Mouse (Mus musculus): ENCODE results near the gene Arx. TPM values are rescaled to one million over a fixed set of nuclear protein-coding genes. Genes with fewer than 3 reads are reported as not detected.

Gene Arx
- polyA plus RNA-seq, 1 experiment: not detected

DNA sequence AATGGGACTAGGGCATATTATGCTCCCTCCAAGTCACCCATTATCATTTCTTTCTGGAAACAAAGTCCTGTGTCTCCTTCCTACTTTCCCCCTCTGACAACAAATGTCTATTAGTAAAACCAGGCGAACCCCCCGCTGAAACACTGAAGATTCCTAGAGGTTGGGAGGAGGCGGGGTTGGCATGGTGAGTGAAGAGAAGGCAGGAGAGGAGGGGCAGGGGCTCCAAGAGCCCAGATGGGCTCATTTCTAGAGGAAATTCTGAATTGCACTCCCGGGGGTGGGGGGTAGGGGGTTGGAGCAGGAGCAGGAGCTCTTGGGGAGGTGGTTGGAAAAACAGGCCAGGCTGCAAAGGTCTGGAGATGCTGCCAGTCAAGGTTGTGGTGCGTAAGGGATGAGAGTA, 9.6 kb downstream of the Arx start:
- Histone ChIP-seq H3K27ac (ENCODE audit: insufficient read depth, low read length) (no peak overlapping the region), H3K36me3 (ENCODE audit: control insufficient read depth, insufficient read depth, low read length, poor library complexity, severe bottlenecking) (no peaks in the 10 kb centered on the region)

GRCm38 (mm10) chrX:93297001-93297441, 10.8 kb downstream of the Arx start:
- TF ChIP-seq EP300 (IDR thresholded peaks at IDR 0.05; ENCODE audit: insufficient read depth, low read depth, low read length) (no peak), CTCF (IDR thresholded peaks at IDR 0.05; ENCODE audit: low read depth, low read length) (no peak), POLR2A (IDR thresholded peaks at IDR 0.05; ENCODE audit: insufficient read depth, low read length) (no peak)
- peaks cover 14% of the 10 kb centered on the region for H3K27me3 ChIP-seq (ENCODE audit: control insufficient read depth, insufficient read depth, low read length, poor library complexity, severe bottlenecking)
- H3K9me3 ChIP-seq (replicated peaks; ENCODE audit: control insufficient read depth, insufficient read depth, low read length, poor library complexity, severe bottlenecking): no peaks in the 10 kb centered on the region
- no peak overlapping the region for H3K9ac ChIP-seq (ENCODE audit: low read depth, poor library complexity, severe bottlenecking)
- peaks cover 2% of the 10 kb centered on the region for H3K4me1 ChIP-seq (ENCODE audit: control insufficient read depth, insufficient read depth, low read length)
- peak overlapping the region; percentile 40 for H3K4me3 ChIP-seq (ENCODE audit: low read depth, low read length)
- H3K27ac ChIP-seq (ENCODE audit: insufficient read depth, low read length): no peak overlapping the region
- H3K36me3 ChIP-seq (ENCODE audit: control insufficient read depth, insufficient read depth, low read length, poor library complexity, severe bottlenecking): no peaks in the 10 kb centered on the region

More for the DNA sequence above, 9.6 kb downstream of the Arx start:
- TF ChIP-seq CTCF (IDR thresholded peaks at IDR 0.05; ENCODE audit: low read depth, low read length): no peak
- no peak for TF ChIP-seq POLR2A (IDR thresholded peaks at IDR 0.05; ENCODE audit: insufficient read depth, low read length)
- no peak for TF ChIP-seq EP300 (IDR thresholded peaks at IDR 0.05; ENCODE audit: insufficient read depth, low read depth, low read length)
- Histone ChIP-seq H3K9me3 (replicated peaks; ENCODE audit: control insufficient read depth, insufficient read depth, low read length, poor library complexity, severe bottlenecking) (no peaks in the 10 kb centered on the region), H3K27me3 (ENCODE audit: control insufficient read depth, insufficient read depth, low read length, poor library complexity, severe bottlenecking) (peaks cover 14% of the 10 kb centered on the region), H3K9ac (ENCODE audit: low read depth, poor library complexity, severe bottlenecking) (no peak overlapping the region), H3K4me3 (ENCODE audit: low read depth, low read length) (no peak overlapping the region), H3K4me1 (ENCODE audit: control insufficient read depth, insufficient read depth, low read length) (peaks cover 2% of the 10 kb centered on the region)

- Histone ChIP-seq H3K4me1 (ENCODE audit: control insufficient read depth, insufficient read depth, low read length) (peaks cover 2% of the 10 kb centered on the region), H3K9me3 (replicated peaks; ENCODE audit: control insufficient read depth, insufficient read depth, low read length, poor library complexity, severe bottlenecking) (no peaks in the 10 kb centered on the region), H3K9ac (ENCODE audit: low read depth, poor library complexity, severe bottlenecking) (peak overlapping the region; percentile 35; the same call in 1 of the 2 replicates), H3K27me3 (ENCODE audit: control insufficient read depth, insufficient read depth, low read length, poor library complexity, severe bottlenecking) (peaks cover 14% of the 10 kb centered on the region), H3K4me3 (ENCODE audit: low read depth, low read length) (peak overlapping the region; percentile 46), H3K27ac (ENCODE audit: insufficient read depth, low read length) (no peak overlapping the region), H3K36me3 (ENCODE audit: control insufficient read depth, insufficient read depth, low read length, poor library complexity, severe bottlenecking) (no peaks in the 10 kb centered on the region)
- no peak for TF ChIP-seq EP300 (IDR thresholded peaks at IDR 0.05; ENCODE audit: insufficient read depth, low read depth, low read length)
- TF ChIP-seq POLR2A (IDR thresholded peaks at IDR 0.05; ENCODE audit: insufficient read depth, low read length): no peak
- no peak for TF ChIP-seq CTCF (IDR thresholded peaks at IDR 0.05; ENCODE audit: low read depth, low read length)
Measured at GRCm38 (mm10) chrX:93299046-93299626, 12.9 kb downstream of the Arx start.

DNA sequence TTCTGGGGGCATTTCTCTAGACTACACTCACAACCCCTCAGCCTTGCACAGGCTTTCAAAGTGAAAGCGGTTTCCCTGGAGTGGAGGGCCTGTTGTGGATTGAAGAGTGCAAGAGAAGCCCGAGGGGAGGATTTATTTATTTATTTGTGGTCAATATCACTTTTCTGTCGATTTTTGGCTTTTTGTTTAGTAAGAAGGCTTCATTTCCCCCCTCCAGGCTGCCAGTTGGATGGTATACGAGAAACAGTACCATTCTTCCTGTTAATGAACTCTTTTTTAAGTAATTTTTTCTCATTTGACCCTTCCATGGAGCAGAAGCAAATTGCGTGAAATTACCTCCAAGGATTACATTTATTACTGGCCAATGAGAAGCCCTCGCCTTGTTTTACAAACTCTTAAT, 13.5 kb downstream of the Arx start:
- Histone ChIP-seq H3K4me1 (ENCODE audit: control insufficient read depth, insufficient read depth, low read length) (peaks cover 2% of the 10 kb centered on the region), H3K9ac (ENCODE audit: low read depth, poor library complexity, severe bottlenecking) (no peak overlapping the region), H3K4me3 (ENCODE audit: low read depth, low read length) (no peak overlapping the region), H3K27ac (ENCODE audit: insufficient read depth, low read length) (no peak overlapping the region), H3K9me3 (replicated peaks; ENCODE audit: control insufficient read depth, insufficient read depth, low read length, poor library complexity, severe bottlenecking) (no peaks in the 10 kb centered on the region), H3K27me3 (ENCODE audit: control insufficient read depth, insufficient read depth, low read length, poor library complexity, severe bottlenecking) (peaks cover 14% of the 10 kb centered on the region), H3K36me3 (ENCODE audit: control insufficient read depth, insufficient read depth, low read length, poor library complexity, severe bottlenecking) (no peaks in the 10 kb centered on the region)
- TF ChIP-seq POLR2A (IDR thresholded peaks at IDR 0.05; ENCODE audit: insufficient read depth, low read length): no peak
- TF ChIP-seq CTCF (IDR thresholded peaks at IDR 0.05; ENCODE audit: low read depth, low read length): no peak
- TF ChIP-seq EP300 (IDR thresholded peaks at IDR 0.05; ENCODE audit: insufficient read depth, low read depth, low read length): no peak

DNA sequence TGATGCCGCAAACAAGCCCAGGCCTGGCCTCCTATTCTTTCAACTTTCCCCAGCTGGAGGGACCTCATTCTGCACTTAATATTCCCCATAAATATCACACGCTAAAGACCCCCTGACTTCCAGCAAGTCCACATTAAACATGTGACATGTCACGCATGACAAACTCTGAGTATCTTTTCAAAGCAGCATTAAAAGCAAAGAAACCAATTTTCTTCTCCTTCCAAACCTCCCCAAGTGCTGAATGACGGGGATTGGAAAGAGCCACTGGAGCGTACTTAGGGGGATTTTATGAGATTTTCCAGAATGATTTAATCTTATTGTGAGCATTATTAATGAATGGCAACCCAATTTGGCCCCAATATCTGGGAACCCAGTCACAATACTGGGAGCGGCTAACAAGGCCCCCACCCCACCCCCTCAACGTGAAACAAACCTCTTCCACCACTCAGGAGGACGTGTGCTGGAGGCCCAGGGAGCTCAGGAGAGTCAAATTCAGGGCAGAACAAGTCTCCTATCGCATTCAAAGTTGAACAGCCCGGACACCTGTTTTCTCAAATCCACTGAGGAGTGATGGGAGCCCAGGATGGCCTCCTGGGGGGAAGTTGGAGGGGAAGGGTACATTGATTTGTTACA, 14.1 kb downstream of the Arx start:
- no peaks in the 10 kb centered on the region for H3K9me3 ChIP-seq (replicated peaks; ENCODE audit: control insufficient read depth, insufficient read depth, low read length, poor library complexity, severe bottlenecking)
- H3K27ac ChIP-seq (ENCODE audit: insufficient read depth, low read length): no peak overlapping the region
- no peak for TF ChIP-seq CTCF (IDR thresholded peaks at IDR 0.05; ENCODE audit: low read depth, low read length)
- TF ChIP-seq POLR2A (IDR thresholded peaks at IDR 0.05; ENCODE audit: insufficient read depth, low read length): no peak
- TF ChIP-seq EP300 (IDR thresholded peaks at IDR 0.05; ENCODE audit: insufficient read depth, low read depth, low read length): no peak

DNA sequence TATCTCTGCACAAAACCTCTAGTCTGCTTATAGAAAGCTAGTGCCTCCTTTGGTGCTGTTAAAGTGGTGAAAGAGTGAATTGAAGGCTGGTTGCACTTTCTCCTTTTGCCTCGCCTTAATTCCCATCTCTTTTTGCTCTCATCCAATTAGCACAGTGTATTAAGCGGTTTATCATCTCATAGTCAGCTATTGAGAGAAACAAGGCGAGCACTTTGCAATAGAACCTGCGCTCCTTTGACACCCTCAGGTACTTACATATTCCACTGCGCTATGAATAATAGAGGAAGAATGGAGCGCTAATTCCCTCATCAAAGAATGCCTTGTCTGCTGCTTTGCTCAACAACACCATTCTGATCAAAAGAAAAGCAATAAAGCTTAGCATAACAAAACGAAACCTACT, 15.6 kb downstream of the Arx start:
- no peaks in the 10 kb centered on the region for H3K36me3 ChIP-seq (ENCODE audit: control insufficient read depth, insufficient read depth, low read length, poor library complexity, severe bottlenecking)
- no peaks in the 10 kb centered on the region for H3K9me3 ChIP-seq (replicated peaks; ENCODE audit: control insufficient read depth, insufficient read depth, low read length, poor library complexity, severe bottlenecking)
- no peak overlapping the region for H3K4me3 ChIP-seq (ENCODE audit: low read depth, low read length)
- H3K27me3 ChIP-seq (ENCODE audit: control insufficient read depth, insufficient read depth, low read length, poor library complexity, severe bottlenecking): peaks cover 8% of the 10 kb centered on the region
- no peak overlapping the region for H3K27ac ChIP-seq (ENCODE audit: insufficient read depth, low read length)
- H3K9ac ChIP-seq (ENCODE audit: low read depth, poor library complexity, severe bottlenecking): no peak overlapping the region
- peaks cover 2% of the 10 kb centered on the region for H3K4me1 ChIP-seq (ENCODE audit: control insufficient read depth, insufficient read depth, low read length)
- TF ChIP-seq CTCF (IDR thresholded peaks at IDR 0.05; ENCODE audit: low read depth, low read length) (no peak), POLR2A (IDR thresholded peaks at IDR 0.05; ENCODE audit: insufficient read depth, low read length) (no peak), EP300 (IDR thresholded peaks at IDR 0.05; ENCODE audit: insufficient read depth, low read depth, low read length) (no peak)

More for the DNA sequence above, 14.1 kb downstream of the Arx start:
- Histone ChIP-seq H3K27me3 (ENCODE audit: control insufficient read depth, insufficient read depth, low read length, poor library complexity, severe bottlenecking) (peaks cover 14% of the 10 kb centered on the region), H3K9ac (ENCODE audit: low read depth, poor library complexity, severe bottlenecking) (no peak overlapping the region), H3K4me1 (ENCODE audit: control insufficient read depth, insufficient read depth, low read length) (peaks cover 2% of the 10 kb centered on the region), H3K4me3 (ENCODE audit: low read depth, low read length) (no peak overlapping the region), H3K36me3 (ENCODE audit: control insufficient read depth, insufficient read depth, low read length, poor library complexity, severe bottlenecking) (no peaks in the 10 kb centered on the region)

Data from ES-Bruce4 (cell line).